Mouse (Mus musculus): ENCODE results near the gene Clmn.
A peak's percentile ranks its signal among the peaks of the same experiment; 100 is the strongest.

Gene Clmn

DNA sequence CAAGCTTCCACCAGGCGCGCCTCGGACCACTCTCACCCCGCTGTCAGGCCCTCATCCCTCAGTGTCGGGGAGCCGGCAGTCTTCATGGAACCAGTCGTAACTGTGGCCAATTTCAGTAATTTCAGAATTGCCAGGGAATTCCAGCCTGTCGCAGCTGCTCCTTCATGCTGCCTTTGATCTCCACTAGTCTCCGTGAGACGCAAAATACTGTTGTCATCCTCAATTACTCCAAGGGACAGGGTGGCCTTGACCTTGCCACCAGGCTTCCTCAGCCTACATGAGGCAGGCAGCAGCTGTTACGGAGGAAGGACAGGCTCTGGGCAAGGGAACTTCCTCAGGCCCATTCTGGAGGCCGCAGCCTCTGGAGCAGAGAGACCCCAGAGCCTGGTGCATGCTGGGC lies 15.5 kb upstream of the Clmn start:
- DNase-seq (ENCODE audit: low read depth, low spot score), result no peak

GRCm38 (mm10) chr12:104879577-104879989 lies 14.7 kb upstream of the Clmn start:
- peak; percentile 52 for DNase-seq (ENCODE audit: low read depth, low spot score)

DNA sequence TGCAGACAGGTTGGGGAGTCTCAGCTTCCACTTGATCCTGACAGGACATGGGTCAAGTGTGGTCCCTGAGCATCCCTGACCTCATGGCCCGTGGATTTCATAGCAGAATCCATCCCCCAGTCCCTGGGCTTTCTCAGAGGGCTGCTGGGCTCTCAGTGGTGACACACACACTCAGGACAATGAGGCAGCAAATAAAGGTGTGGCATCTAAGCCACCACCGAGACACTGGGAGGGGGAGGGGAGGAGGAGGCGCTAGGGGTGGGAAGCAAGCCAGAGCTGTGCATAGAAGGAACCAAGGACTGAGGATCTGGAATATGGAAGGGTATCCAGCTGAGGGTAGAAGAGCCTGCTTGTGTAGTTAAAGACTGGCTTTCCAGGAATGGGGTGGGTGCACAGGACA lies 11.2 kb upstream of the Clmn start:
- DNase-seq (ENCODE audit: low read depth, low spot score), result no peak

DNA sequence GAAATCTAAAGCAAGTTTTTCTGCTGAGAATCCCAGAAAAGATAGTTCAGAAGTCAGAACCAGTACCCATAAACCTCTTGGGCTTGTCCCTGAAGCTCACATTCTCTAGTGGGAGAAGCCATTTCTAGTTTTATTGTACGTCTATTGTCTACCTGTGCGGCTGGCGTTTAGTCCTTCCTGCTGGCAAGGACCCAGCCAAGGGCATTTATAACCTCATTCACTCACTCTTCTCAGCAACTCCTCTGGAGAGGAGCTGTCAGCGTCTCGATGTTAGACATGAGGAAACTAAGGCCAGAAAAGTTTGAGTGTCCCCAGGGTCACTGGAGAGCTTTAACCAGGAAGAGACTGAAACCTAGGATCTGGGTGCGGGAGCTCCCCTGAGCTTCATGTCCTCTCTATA lies 7.1 kb upstream of the Clmn start:
- no peak for DNase-seq (ENCODE audit: low read depth, low spot score)

DNA sequence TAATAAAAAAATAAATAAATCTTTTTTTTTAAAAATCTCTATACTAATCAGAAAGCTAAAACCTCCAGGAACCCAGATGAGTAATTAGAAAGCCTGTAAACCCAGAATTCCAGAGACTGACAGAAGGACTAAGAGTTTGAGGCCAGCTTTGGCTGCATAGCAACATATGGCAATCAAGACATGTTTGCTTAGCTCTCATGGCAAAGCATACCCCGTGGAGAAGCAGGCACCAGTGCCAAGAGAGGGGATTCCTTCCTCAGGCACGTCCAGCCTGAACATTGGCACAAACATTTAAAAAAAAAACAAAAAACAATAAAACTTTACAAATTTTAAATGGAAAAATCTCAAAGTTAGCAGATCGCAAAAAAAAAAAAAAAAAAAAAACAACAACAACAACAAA lies 4.9 kb upstream of the Clmn start:
- DNase-seq (ENCODE audit: low read depth, low spot score), result no peak

GRCm38 (mm10) chr12:104868430-104868829 lies 3.6 kb upstream of the Clmn start:
- DNase-seq (ENCODE audit: low read depth, low spot score), result no peak

DNA sequence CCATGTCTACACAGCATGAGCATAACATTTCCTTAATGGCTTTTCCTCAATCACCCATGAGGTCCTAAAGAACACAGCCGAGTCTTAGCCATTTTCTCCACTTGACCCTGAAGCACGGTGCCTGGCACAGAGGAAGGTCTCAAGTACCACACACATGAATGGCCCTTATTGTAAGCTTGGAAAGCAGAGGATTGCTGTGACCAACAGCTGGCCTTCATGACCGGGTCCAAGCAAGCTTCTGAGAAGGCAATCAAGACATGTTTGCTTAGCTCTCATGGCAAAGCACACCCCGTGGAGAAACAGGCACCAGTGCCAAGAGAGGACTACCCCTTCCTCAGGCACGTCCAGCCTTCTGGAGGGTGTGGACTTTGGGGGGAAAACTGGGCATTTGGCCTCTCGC lies 3.0 kb upstream of the Clmn start:
- no peak for DNase-seq (ENCODE audit: low read depth, low spot score)

DNA sequence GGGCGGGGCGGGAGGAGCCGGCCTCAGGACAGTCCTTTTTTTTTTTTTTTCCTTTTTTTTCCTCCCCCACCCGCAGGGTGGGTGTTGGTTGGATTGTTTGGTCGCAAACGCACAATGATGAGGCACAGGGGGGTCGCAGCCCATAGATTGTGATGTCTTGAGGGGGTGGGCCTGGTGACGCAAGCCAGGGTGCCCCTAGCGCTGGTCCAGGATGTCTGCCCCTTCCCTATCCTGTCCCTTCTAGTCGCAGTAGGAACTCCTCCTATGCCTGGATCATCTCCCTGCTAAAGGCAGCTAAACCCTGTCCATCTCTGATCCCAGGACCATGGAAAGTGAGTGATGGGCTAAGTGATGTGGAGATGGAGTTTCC lies 275 bp upstream of the Clmn start:
- peak; percentile 31 for DNase-seq (ENCODE audit: low read depth, low spot score)

GRCm38 (mm10) chr12:104863653-104864052 lies 1.2 kb downstream of the Clmn start:
- no peak for DNase-seq (ENCODE audit: low read depth, low spot score)

DNA sequence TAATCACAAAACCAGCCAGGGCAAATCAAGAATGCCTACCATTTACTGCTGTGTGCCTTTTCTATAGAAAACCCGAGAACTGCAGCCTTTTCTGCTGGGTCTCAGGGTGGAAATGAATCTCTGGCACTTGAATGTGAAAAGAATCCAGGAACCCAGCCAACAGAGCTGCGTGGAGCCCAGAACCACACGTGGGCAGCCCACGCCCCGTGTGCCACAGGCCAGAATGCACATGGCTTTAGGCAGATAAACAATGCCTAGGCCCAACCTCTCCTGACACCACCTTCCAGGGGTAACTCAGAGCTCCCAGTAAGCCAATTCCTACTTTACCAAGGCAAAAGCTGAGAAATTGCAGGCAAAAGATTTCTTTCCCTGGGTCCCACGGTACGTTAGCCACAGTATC lies 5.7 kb downstream of the Clmn start:
- no peak for DNase-seq (ENCODE audit: low read depth, low spot score)

DNA sequence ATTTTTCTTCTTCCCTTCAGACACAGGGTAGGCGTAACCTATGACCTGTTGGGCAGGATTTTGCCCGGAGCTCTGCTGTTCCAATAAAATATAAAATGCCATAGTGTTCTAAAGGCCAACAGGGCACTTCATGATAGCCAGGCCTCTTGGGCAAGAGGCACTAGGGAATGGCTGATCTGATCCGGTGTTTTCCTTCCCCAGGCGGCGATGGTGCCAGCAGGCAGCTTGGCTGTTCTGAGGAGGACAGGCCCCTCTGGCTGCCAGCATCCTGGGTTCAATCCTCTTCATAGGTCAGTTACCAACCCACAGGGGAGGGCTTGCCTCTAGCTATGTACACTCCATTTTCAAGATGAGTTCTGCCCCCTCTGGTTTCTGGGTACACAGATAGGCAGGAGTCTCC lies 6.1 kb downstream of the Clmn start:
- DNase-seq (ENCODE audit: low read depth, low spot score), result no peak

GRCm38 (mm10) chr12:104857614-104858013 lies 7.3 kb downstream of the Clmn start:
- DNase-seq (ENCODE audit: low read depth, low spot score), result peak; percentile 73

GRCm38 (mm10) chr12:104856540-104856939 lies 8.3 kb downstream of the Clmn start:
- DNase-seq (ENCODE audit: low read depth, low spot score), result no peak

DNA sequence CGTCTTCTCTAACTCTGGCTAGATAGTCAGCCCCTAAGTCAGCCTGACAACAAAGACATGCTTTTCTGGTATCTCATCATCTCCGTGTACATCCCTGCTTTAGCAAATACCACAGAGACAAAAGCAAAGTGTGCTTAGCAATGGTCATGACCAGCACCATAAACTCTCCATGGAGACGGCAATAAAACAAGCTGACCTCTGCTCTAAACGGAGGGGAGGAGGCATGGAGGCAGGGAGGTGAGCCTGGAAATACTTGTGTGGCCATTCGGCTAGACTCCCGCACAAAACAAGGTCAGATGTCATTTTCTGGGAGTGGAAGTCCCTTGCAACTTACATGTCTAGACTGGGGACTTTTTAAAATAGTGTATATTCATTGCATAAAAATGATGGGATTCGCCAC lies 9.3 kb downstream of the Clmn start:
- DNase-seq (ENCODE audit: low read depth, low spot score), result no peak

GRCm38 (mm10) chr12:104854826-104855225 lies 10.1 kb downstream of the Clmn start:
- no peak for DNase-seq (ENCODE audit: low read depth, low spot score)

DNA sequence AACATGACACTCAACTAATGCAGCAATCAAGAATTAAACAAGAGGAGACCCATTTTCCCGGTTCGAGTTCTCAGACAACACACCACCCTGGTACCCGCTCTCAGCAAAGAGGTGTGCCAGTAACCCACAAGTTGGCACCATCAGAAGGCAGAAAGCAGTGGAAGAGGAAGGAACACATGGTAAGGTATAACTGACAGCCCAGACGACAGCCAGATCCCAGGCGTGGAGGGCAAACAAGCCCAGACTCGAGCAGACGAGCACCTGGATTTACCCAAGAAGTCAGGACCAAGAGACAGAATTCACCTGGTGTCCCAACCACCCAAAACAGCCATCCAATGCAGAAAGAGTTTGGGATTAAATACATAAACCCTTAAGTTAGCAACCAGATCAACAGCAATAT lies 11.5 kb downstream of the Clmn start:
- no peak for DNase-seq (ENCODE audit: low read depth, low spot score)

DNA sequence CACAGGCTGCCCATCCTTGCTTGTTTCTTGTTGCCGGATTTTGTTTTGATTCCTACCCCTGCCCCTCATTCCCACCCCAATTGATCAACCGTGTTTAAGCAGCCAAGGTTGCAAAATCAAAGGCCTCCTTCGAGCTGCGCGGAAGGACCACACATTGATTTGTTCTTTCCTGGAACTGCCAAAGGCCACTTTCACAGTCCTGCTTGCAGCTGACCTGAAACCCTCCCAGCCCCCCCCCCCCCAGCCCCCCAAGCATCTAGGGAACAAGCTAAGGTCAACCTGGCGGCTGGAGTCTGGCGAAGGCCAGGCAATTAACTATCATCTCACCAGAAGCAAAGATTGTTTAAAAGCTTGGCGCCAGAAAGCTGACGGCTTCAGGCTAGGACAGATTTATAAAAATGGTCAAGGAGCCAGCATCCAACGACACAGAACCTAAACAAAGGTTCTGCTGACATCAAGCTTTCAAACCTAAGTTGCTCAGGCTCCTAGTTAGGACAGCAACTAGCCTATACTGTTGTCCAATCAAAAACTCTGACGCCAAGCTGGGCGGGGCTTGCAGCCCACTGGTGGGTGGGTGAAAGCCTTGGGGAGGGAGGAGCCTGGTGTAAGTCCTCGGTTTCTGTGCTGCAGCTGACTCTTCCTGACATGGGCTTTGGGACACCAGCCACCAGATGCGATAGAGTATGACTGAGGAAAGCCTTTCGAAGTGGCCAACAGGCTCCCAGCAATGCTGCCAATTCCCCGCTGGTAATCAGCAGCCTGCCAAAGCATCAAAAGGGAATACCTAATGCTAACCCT lies 13.0 kb downstream of the Clmn start:
- peak; percentile 90 for DNase-seq (ENCODE audit: low read depth, low spot score)

GRCm38 (mm10) chr12:104850119-104850518 lies 14.8 kb downstream of the Clmn start:
- no peak for DNase-seq (ENCODE audit: low read depth, low spot score)

- DNase-seq (ENCODE audit: low read depth, low spot score), result no peak
Measured at GRCm38 (mm10) chr12:104848667-104849066, 16.2 kb downstream of the Clmn start.

DNA sequence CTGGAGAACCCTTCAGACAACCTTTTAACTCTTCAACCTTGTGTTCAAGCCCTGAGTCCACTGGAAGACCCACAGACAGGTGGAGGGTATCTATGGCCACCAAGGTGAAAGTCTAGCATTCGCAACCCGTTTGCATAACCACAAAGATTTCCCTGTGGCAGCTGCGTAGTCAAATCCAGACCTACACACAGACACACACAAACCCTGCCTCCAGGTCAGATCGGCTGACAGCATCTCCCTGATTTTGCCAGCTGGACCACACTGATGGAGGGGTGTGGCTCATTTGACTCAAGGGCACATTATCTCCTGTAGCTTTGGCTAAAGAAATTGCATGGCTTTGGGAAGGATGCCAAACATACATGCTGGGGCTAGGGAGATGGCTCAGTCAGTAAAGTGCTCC lies 17.6 kb downstream of the Clmn start:
- no peak for DNase-seq (ENCODE audit: low read depth, low spot score)

- peak; percentile 95 for DNase-seq (ENCODE audit: low read depth, low spot score)
Measured at GRCm38 (mm10) chr12:104845707-104846106, 19.2 kb downstream of the Clmn start.

DNA sequence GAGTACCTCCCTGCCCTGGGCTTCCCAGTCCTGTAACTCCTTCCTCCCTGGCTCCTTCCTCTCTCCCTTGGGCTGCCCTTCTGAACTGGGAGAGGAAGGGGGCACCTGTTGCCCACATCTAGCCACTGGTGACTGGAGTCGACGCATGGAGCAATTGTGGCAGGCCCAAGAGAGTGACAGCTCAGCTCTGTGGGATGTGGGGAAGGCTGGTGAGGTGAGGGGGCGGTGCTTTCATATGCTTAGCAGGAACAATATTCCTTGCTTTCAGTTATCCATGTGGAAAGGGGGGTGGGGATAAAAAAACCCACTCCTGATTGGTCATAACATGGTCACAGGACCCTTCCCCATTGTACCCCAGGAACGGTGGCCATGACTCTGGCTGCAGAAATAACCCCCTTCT lies 19.9 kb downstream of the Clmn start:
- no peak for DNase-seq (ENCODE audit: low read depth, low spot score)

- DNase-seq (ENCODE audit: low read depth, low spot score), result no peak
Measured at GRCm38 (mm10) chr12:104844279-104844678, 20.6 kb downstream of the Clmn start.

DNA sequence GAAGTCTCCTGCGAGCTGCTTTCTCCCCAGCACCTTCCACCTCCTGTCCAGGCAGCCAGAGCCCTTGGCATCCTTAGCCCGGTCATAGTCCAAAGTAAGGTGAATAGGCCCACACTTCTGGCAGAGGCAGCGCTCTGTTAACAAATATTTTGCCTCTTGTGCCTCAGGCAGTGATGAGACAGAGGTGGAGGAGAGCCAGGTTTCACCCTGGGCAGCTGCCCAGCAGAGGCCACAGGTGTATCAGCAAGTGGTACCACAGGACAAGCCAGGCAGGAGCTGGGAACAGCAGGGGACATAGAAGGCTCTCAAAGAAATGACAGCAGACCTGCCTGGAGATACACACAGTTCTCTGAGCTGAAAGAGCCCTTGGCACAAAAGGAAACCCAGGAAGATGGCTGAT lies 23.6 kb downstream of the Clmn start:
- no peak for DNase-seq (ENCODE audit: low read depth, low spot score)

Data from R1 (cell line).